8 mouse cellular contexts compared by ENCODE assay signal in the genomic region with DNA sequence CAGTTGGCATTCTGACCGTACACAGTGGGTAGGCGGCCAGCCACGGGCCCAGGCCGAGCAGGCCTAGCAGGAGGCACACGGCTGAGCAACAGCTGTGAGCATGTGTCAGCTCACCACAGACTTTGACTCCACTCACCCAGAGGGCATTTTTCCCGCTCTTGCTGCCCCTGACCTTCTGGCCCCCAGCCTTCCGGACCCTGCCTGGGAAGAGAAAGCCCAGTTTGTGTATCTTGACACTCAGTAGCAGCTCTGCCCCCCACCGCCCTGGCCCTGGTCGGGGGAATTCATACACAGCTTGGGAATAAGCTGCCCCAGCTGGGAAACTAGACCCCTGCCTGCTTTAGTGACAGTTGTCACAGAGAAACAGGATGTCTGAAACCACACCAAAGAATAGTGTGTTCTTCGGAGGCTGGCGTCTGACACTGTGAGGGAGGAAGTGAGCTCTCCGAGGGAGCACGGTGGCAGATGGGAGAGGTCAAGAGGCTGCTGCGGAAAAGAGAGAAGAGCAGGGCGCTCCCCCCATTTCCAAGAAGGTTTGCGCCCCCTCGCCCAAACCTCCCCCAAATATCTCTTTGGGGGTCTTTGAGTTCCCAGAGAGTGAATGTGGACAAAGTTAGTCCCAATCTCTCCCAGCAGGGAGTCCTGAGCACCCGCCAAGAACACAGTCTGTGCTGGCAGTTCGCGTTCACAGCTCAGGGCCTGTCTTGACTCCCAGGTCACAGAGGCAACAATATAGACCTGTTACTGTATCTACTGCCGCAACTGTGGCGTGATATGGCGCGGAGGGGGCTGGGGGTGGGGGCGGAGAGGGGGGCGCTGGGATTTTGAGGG. TPM values are rescaled to one million over a fixed set of nuclear protein-coding genes. Genes with fewer than 3 reads are reported as not detected.
DNase-seq lines count a peak whose midpoint lies in the region; ATAC-seq and TF ChIP-seq lines count a peak whose summit lies in the region.

No protein-coding gene starts in this region.

- TF ChIP-seq CTCF in liver, adult 2 months (IDR thresholded peaks at IDR 0.05; ENCODE audit: low read depth, low read length), result no peak

- H3K9me3 ChIP-seq in hindbrain, embryonic 13.5 days, result peaks cover 4% of the 10 kb centered on the region; the same call in 1 of the 2 replicates

- 42% methylated on average over 26 of the region's 26 CpGs for WGBS in hindbrain, embryonic 13.5 days
- WGBS in liver, adult 2 months, result 55% methylated on average over 26 of the region's 26 CpGs

- no peak overlapping the region for H3K9ac ChIP-seq in hindbrain, embryonic 13.5 days
- H3K9ac ChIP-seq in liver, adult 2 months (ENCODE audit: low read depth, low read length), result no peak overlapping the region

- no peak overlapping the region for H3K4me2 ChIP-seq in hindbrain, embryonic 13.5 days

- H3K4me3 ChIP-seq in hindbrain, embryonic 13.5 days, result no peak overlapping the region
- H3K4me3 ChIP-seq in liver, adult 2 months (ENCODE audit: insufficient read depth, low read depth, low read length), result no peak overlapping the region

- no peaks in the 10 kb centered on the region for H3K36me3 ChIP-seq in hindbrain, embryonic 13.5 days
- no peaks in the 10 kb centered on the region for H3K36me3 ChIP-seq in liver, adult 2 months (ENCODE audit: control insufficient read depth, insufficient read depth, low read length)

- no peaks in the 10 kb centered on the region for H3K27me3 ChIP-seq in hindbrain, embryonic 13.5 days
- H3K27me3 ChIP-seq in liver, adult 2 months (ENCODE audit: control insufficient read depth, insufficient read depth, low read length), result peaks cover 6% of the 10 kb centered on the region

- peak overlapping the region; percentile 44; the same call in 1 of the 2 replicates for H3K27ac ChIP-seq in hindbrain, embryonic 13.5 days
- no peak overlapping the region; the same call in 1 of the 2 replicates for H3K27ac ChIP-seq in liver, adult 2 months (replicated peaks; ENCODE audit: insufficient read depth, low read depth, low read length)

- H3K79me2 ChIP-seq in liver, adult 2 months (ENCODE audit: control insufficient read depth, insufficient read depth, low read length), result no peaks in the 10 kb centered on the region

- TF ChIP-seq POLR2A in liver, adult 2 months (IDR thresholded peaks at IDR 0.05; ENCODE audit: extremely low read depth, insufficient read depth, low read length), result no peak

- peak; percentile 92 for DNase-seq in heart, adult 11 months
- DNase-seq in heart, adult 8-10 months (ENCODE audit: low spot score), result no peak
- peak; percentile 41 for DNase-seq in cerebellum, adult 8-10 months
- peak; percentile 7 for DNase-seq in liver, adult 2 months (ENCODE audit: extremely low read depth, low read depth, low spot score)
- DNase-seq in right cerebral cortex, postnatal 10 days (ENCODE audit: low spot score in 2 of 2), result no peak

- peaks cover 12% of the 10 kb centered on the region for H3K4me1 ChIP-seq in hindbrain, embryonic 13.5 days (replicated peaks)
- H3K4me1 ChIP-seq in liver, adult 2 months (ENCODE audit: control insufficient read depth, insufficient read depth, low read length), result no peaks in the 10 kb centered on the region

- 0 out of 2 replicates have a peak, but pooled peaks have one; percentile 43 for ATAC-seq in hindbrain, embryonic 13.5 days (ENCODE audit: low FRiP score)
- ATAC-seq in neutrophil, adult 5-6 weeks (ENCODE audit: extremely low read depth, insufficient number of reproducible peaks, low FRiP score, poor library complexity, severe bottlenecking), result peak; percentile 33; the same call in 1 of the 2 replicates
- no peak; the same call in 1 of the 2 replicates for ATAC-seq in erythroblast, adult 5-6 weeks (replicated peaks; ENCODE audit: low FRiP score, poor library complexity, severe bottlenecking)

RNA-seq across cellular contexts. Expression of gene Scn8a, which starts 24.4 kb away (rescaled TPM):
- 1 to 10 TPM in 1 of 4 experiments, under 1 TPM in 2, not detected in 1; 0.41 to 1.2 (median 0.55) TPM for total RNA-seq in heart, adult 8-10 months (2022)
- polyA plus RNA-seq in hindbrain, embryonic 13.5 days (2015; fragmentation: Nextera tagmentation; extraction: Ambion mirVana), result 18.8 and 19.7 TPM in 2 replicates
- 1.4 and 3.0 TPM in 2 replicates for total RNA-seq in liver, adult 2 months (2014; rRNA removed)
- polyA plus RNA-seq in liver, adult 2 months (2012; rRNA removed), result 0.07 and 0.15 TPM in 2 replicates
- 1.4 and 7.1 TPM in 2 replicates for total RNA-seq in neutrophil, adult 5-6 weeks (2017)
- not detected in 2 replicates for total RNA-seq in erythroblast, adult 5-6 weeks (2015; ENCODE audit: low replicate concordance)
- total RNA-seq in erythroblast, adult 5-6 weeks (2017; ENCODE audit: low replicate concordance), result not detected in 2 replicates

Comparison
In these comparisons a context has a peak if more than half of its experiments do, and no peak if none do; other contexts are left out.
1. DNase-seq: peak in heart, adult 11 months (single experiment), cerebellum, adult 8-10 months (single experiment) and liver, adult 2 months (single experiment); none in heart, adult 8-10 months (single experiment) and right cerebral cortex, postnatal 10 days (0 of 2).